Mouse (Mus musculus): ENCODE measurements around the gene Smurf2.

DNA sequence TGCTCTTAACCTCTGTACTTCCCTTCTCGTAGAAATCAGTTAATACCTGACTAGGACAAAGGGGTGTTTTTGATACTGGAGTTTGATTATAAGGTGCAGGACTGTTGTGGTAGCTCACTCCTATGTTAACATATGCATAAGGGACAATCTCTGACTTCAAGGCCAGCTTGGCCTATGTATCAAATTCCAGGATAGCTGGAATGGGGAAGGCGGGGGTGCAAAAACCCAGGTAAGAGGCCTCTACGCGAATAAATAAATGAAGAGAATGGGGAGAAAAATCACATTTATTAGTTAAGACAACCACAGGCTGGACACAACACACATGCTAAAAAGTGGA, 140.5 kb downstream of the Smurf2 start:
- no peak for TF ChIP-seq CTCF (IDR thresholded peaks at IDR 0.05; ENCODE audit: control insufficient read depth, insufficient read depth, insufficient replicate concordance, low read depth, low read length)
- TF ChIP-seq POLR2A (IDR thresholded peaks at IDR 0.05; ENCODE audit: control insufficient read depth, low read depth, low read length), result no peak

Measured in testis, adult 2 months (tissue).